ENCODE assay signal across 8 mouse cellular contexts in genomic region chr11:79992035-79992591, GRCm38 (mm10). TPM values are rescaled to one million over a fixed set of nuclear protein-coding genes. Genes with fewer than 3 reads are reported as not detected.
DNase-seq lines count a peak whose midpoint lies in the region; ATAC-seq and TF ChIP-seq lines count a peak whose summit lies in the region.

No protein-coding gene starts in this region.

- H3K9ac ChIP-seq in limb, embryonic 14.5 days (ENCODE audit: low read depth, low read length, severe bottlenecking), result peak overlapping the region; percentile 91
- H3K9ac ChIP-seq in stomach, embryonic 14.5 days (replicated peaks; ENCODE audit: low read depth, low read length), result peak overlapping the region; percentile 34

- 28% methylated on average over 20 of the region's 21 CpGs for WGBS in limb, embryonic 14.5 days
- 22% methylated on average over 20 of the region's 21 CpGs for WGBS in stomach, embryonic 14.5 days

- peak; percentile 5 for DNase-seq in spleen, adult 12 weeks (ENCODE audit: low spot score)
- DNase-seq in spleen, postnatal 14 days (ENCODE audit: low spot score in 2 of 2), result no peak
- no peak for DNase-seq in limb, embryonic 14.5 days (ENCODE audit: low spot score)
- DNase-seq in thymus, postnatal 0 days (ENCODE audit: low spot score), result no peak
- no peak for DNase-seq in frontal cortex, postnatal 36 days (ENCODE audit: low spot score in 2 of 2)
- DNase-seq in right cerebral cortex, postnatal 36 days (ENCODE audit: low spot score in 2 of 2), result no peak

- peak; percentile 59 for ATAC-seq in erythroid progenitor cell, adult 5-6 weeks (replicated peaks; ENCODE audit: low FRiP score, poor library complexity, severe bottlenecking)
- no peak for ATAC-seq in limb, embryonic 14.5 days (ENCODE audit: low FRiP score, low read depth)
- no peak for ATAC-seq in stomach, embryonic 14.5 days (ENCODE audit: insufficient number of reproducible peaks, insufficient read depth, low FRiP score, low read depth)

- H3K36me3 ChIP-seq in limb, embryonic 14.5 days (ENCODE audit: control insufficient read depth, insufficient read depth, low read length), result peaks cover 13% of the 10 kb centered on the region
- H3K36me3 ChIP-seq in stomach, embryonic 14.5 days (ENCODE audit: control insufficient read depth, insufficient read depth, low read length), result no peaks in the 10 kb centered on the region; the same call in 1 of the 2 replicates

- H3K4me3 ChIP-seq in limb, embryonic 14.5 days (replicated peaks; ENCODE audit: low read length), result peak overlapping the region; percentile 96
- H3K4me3 ChIP-seq in stomach, embryonic 14.5 days (ENCODE audit: low read depth, low read length), result peak overlapping the region; percentile 88

- H3K27me3 ChIP-seq in limb, embryonic 14.5 days (ENCODE audit: control insufficient read depth, insufficient read depth, low read length), result no peaks in the 10 kb centered on the region
- H3K27me3 ChIP-seq in stomach, embryonic 14.5 days (ENCODE audit: control insufficient read depth, insufficient read depth, low read length), result no peaks in the 10 kb centered on the region

- no peak for TF ChIP-seq POLR2A in limb, embryonic 14.5 days (IDR thresholded peaks at IDR 0.05; ENCODE audit: borderline replicate concordance, extremely low read depth, insufficient read depth, insufficient read length)

- peaks cover 3% of the 10 kb centered on the region; the same call in 1 of the 2 replicates for H3K4me1 ChIP-seq in limb, embryonic 14.5 days (ENCODE audit: control insufficient read depth, insufficient read depth, low read length)
- no peaks in the 10 kb centered on the region for H3K4me1 ChIP-seq in stomach, embryonic 14.5 days (ENCODE audit: control insufficient read depth, insufficient read depth, low read length)

- peak overlapping the region; percentile 97 for H3K27ac ChIP-seq in limb, embryonic 14.5 days (replicated peaks; ENCODE audit: low read depth, low read length)
- H3K27ac ChIP-seq in stomach, embryonic 14.5 days (ENCODE audit: low read length), result peak overlapping the region; percentile 83

- no peaks in the 10 kb centered on the region for H3K9me3 ChIP-seq in limb, embryonic 14.5 days (ENCODE audit: control insufficient read depth, low read length)
- no peaks in the 10 kb centered on the region for H3K9me3 ChIP-seq in stomach, embryonic 14.5 days (ENCODE audit: control insufficient read depth, low read depth, low read length)

- peak overlapping the region; percentile 67 for H3K4me2 ChIP-seq in limb, embryonic 14.5 days (replicated peaks; ENCODE audit: low read depth, low read length, severe bottlenecking)
- peak overlapping the region; percentile 44 for H3K4me2 ChIP-seq in stomach, embryonic 14.5 days (replicated peaks; ENCODE audit: low read depth, low read length)

RNA-seq across cellular contexts. Expression of gene Suz12, which starts 0.8 kb away (rescaled TPM):
- 146 and 189 TPM in 2 replicates for total RNA-seq in erythroid progenitor cell, adult 5-6 weeks (2015; ENCODE audit: low replicate concordance)
- 117 and 168 TPM in 2 replicates for total RNA-seq in erythroid progenitor cell, adult 5-6 weeks (2017; ENCODE audit: low replicate concordance)
- 26.0 and 28.5 TPM in 2 replicates for polyA plus RNA-seq in limb, embryonic 14.5 days (2012; rRNA removed)
- 20.4 and 22.8 TPM in 2 replicates for polyA plus RNA-seq in limb, embryonic 14.5 days (2014; fragmentation: Nextera tagmentation; extraction: Ambion mirVana)
- 33.9 and 35.9 TPM in 2 replicates for polyA plus RNA-seq in stomach, embryonic 14.5 days (2014; fragmentation: Nextera tagmentation; extraction: Ambion mirVana)
- polyA plus RNA-seq in thymus, postnatal 0 days (2015; fragmentation: Nextera tagmentation; extraction: Ambion mirVana), result 33.4 and 44.3 TPM in 2 replicates

RNA-seq across cellular contexts. Expression of gene Utp6, which starts 29.9 kb away (rescaled TPM):
- 8.3 and 20.5 TPM in 2 replicates for total RNA-seq in erythroid progenitor cell, adult 5-6 weeks (2015; ENCODE audit: low replicate concordance)
- 12.3 and 12.8 TPM in 2 replicates for total RNA-seq in erythroid progenitor cell, adult 5-6 weeks (2017; ENCODE audit: low replicate concordance)
- 20.1 and 29.9 TPM in 2 replicates for polyA plus RNA-seq in limb, embryonic 14.5 days (2012; rRNA removed)
- polyA plus RNA-seq in limb, embryonic 14.5 days (2014; fragmentation: Nextera tagmentation; extraction: Ambion mirVana), result 54.8 and 60.4 TPM in 2 replicates
- 56.6 and 56.8 TPM in 2 replicates for polyA plus RNA-seq in stomach, embryonic 14.5 days (2014; fragmentation: Nextera tagmentation; extraction: Ambion mirVana)
- 58.3 and 60.7 TPM in 2 replicates for polyA plus RNA-seq in thymus, postnatal 0 days (2015; fragmentation: Nextera tagmentation; extraction: Ambion mirVana)
